Mouse (Mus musculus) liver, embryonic 14.5 days (tissue): Measurements from ENCODE around the gene Mcts2.

ENCODE experiments used
- CTCF ChIP-seq: IDR thresholded peaks from 2 replicates; pipeline ENCODE4 v1.5.1; 2016; ENCODE audit warnings: antibody characterized with exemption, low read depth, control low read depth
- EP300 ChIP-seq: IDR thresholded peaks from 2 replicates; pipeline ENCODE4 v1.6.1; 2016; ENCODE audit warnings: antibody characterized with exemption, low read depth

DNA sequence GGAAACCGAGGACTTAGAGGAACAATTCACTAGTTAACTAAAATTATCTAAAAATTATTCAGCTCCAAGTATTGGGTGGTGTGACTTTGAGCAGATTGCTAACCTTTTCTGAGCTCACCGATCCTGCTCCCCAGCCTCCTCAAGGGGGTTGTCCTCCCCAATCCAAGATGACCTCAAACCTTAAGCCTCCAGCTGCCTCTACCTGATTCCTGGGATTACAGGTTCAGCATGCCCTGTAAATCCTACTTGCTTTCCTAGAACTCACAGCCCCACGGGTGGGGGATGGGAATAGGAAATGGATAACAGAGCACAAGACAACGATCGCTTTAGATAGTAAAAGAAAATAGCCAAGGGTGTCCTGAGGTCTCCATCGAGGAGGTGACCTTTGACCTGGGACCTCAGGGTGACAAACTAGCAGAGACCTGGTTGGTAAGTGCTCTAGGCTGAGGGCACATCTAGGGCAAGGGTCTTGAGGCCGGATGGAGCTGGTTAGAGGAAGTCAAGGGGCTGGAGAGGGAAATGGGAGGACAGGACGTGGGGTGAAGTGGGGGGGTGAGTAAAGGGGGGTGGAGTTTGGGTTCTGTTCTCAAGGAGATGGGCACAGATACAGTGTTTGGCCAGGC lies 42.3 kb downstream of the Mcts2 start:
- TF ChIP-seq EP300 (no peak), CTCF (no peak)
